Mouse (Mus musculus) intestine, postnatal 0 days (tissue): Measurements from ENCODE around the gene Rps16. TPM values are rescaled to one million over a fixed set of nuclear protein-coding genes. Genes with fewer than 3 reads are reported as not detected.

Experiments
- ATAC-seq: fragments of 200-750 bp; cut with Nextera tagmentation; 2 replicates; pipeline ENCODE4 v1.8.0; 2017; ENCODE audit warnings: mild to moderate bottlenecking, moderate TSS enrichment, moderate library complexity
- H3K27ac ChIP-seq: fragments of 300-500 bp; sonication (generic); 2 replicates; pipeline ENCODE4 v1.5.1; 2014; ENCODE audit warnings: mild to moderate bottlenecking, low read depth, low read length, moderate library complexity
- H3K27me3 ChIP-seq: fragments of 300-500 bp; sonication (generic); replicated peaks from 2 replicates; pipeline ENCODE4 v1.6.1; 2014; ENCODE audit warnings: low read length, mixed read lengths; ENCODE audit not compliant: control insufficient read depth, insufficient read depth
- H3K36me3 ChIP-seq: fragments of 300-500 bp; sonication (generic); 2 replicates; pipeline ENCODE4 v1.6.1; 2014; ENCODE audit warnings: mild to moderate bottlenecking, moderate library complexity; ENCODE audit not compliant: control insufficient read depth, insufficient read depth
- H3K4me1 ChIP-seq: fragments of 300-500 bp; sonication (generic); replicated peaks from 2 replicates; pipeline ENCODE4 v1.6.1; 2014; ENCODE audit warnings: antibody characterized with exemption, low read length, mixed read lengths; ENCODE audit not compliant: control insufficient read depth, insufficient read depth
- H3K4me2 ChIP-seq: fragments of 300-500 bp; sonication (generic); replicated peaks from 2 replicates; pipeline ENCODE4 v1.6.1; 2014; ENCODE audit warnings: low read depth, mild to moderate bottlenecking, moderate library complexity
- H3K4me3 ChIP-seq: fragments of 300-500 bp; sonication (generic); 2 replicates; pipeline ENCODE4 v1.5.1; 2014; ENCODE audit warnings: low read depth, low read length
- H3K9ac ChIP-seq: fragments of 300-500 bp; sonication (generic); 2 replicates; pipeline ENCODE4 v1.6.1; 2014; ENCODE audit warnings: mild to moderate bottlenecking, low read depth, low read length
- H3K9me3 ChIP-seq: fragments of 300-500 bp; sonication (generic); 2 replicates; pipeline ENCODE4 v1.6.1; 2016; ENCODE audit warnings: mixed run types; ENCODE audit not compliant: control insufficient read depth
- CTCF ChIP-seq: sonication (generic); IDR thresholded peaks from 2 replicates; pipeline ENCODE4 v1.5.1; 2016; ENCODE audit warnings: low read depth, mild to moderate bottlenecking, control low read depth, antibody characterized with exemption, moderate library complexity
- WGBS: fragments of 180-500 bp; shearing (Covaris S2); extraction: QIAGEN DNeasy Blood & Tissue Kit; methylation state at CpG from one replicate; pipeline ENCODE4 v1.1.7; 2014; 5-methylcytosine and 5-hydroxymethylcytosine counted together
- polyA plus RNA-seq: library from polyadenylated mRNA; unstranded; fragments of >200 nt; fragmentation: Nextera tagmentation; extraction: Ambion mirVana; gene quantifications from 2 replicates; pipeline ENCODE4 v1.2.1, GENCODE M21; 2015

Rps16 gene
- polyA plus RNA-seq, 1 experiment from 2014 or later: 695 TPM

DNA sequence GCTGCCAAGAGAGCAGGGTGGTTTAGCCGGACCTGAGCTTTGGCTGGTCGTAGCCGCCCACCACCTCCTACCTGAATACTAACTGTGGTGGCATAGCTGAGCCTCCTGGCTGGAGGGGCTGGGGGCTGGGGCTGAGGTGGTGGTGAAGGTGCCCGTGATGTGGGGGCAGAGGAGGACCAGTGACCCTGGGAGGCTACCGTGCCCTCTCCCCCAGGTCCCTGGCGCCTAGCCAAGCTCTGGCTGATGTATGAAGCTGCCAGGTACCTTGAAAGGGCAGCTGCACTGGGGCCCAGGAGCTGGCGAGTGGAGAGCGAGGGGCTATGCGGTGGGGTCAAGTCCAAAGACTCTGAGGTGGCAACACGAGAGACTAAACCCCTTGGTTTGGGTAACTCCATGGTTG is 9.4 kb downstream of the Rps16 start:
- WGBS: 92% methylated on average over 10 of the region's 10 CpGs
- ATAC-seq: no peak
- H3K36me3 ChIP-seq: peaks cover 52% of the 10 kb centered on the region

DNA sequence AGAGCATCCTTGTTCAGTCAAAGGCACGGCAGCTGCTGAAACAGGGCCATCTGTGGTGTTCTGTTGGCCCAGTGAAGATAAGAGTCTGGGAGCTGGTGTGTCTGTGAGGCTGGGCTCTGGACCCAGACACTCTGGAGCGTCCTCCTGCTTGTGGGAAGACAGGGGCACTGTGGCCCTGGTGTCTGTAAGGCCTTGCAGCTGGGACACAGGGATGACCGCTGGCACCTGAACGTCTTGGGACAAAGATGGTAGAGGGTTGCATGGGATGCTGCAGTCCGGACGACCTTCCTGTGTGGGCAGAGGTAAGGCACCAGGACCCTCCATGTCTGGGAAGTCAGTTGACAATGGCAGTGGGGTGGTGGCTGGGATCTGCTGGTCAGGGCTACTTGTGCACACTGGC is 9.8 kb downstream of the Rps16 start:
- Histone ChIP-seq H3K9ac (no peak overlapping the region), H3K4me3 (no peak overlapping the region), H3K27me3 (no peaks in the 10 kb centered on the region), H3K4me1 (peaks cover 10% of the 10 kb centered on the region; the same call in 1 of the 2 replicates), H3K36me3 (peaks cover 56% of the 10 kb centered on the region), H3K4me2 (no peak overlapping the region), H3K9me3 (no peaks in the 10 kb centered on the region), H3K27ac (0 out of 2 replicates have a peak overlapping the region, but pooled peaks have one; percentile 15)
- ATAC-seq: no peak
- 88% methylated on average over 6 of the region's 6 CpGs for WGBS
- TF ChIP-seq CTCF: no peak

More for the DNA sequence above, 9.4 kb downstream of the Rps16 start:
- Histone ChIP-seq H3K27ac (0 out of 2 replicates have a peak overlapping the region, but pooled peaks have one; percentile 15), H3K9ac (no peak overlapping the region), H3K4me1 (peaks cover 10% of the 10 kb centered on the region; the same call in 1 of the 2 replicates), H3K4me3 (no peak overlapping the region), H3K27me3 (no peaks in the 10 kb centered on the region), H3K9me3 (no peaks in the 10 kb centered on the region), H3K4me2 (no peak overlapping the region)
- TF ChIP-seq CTCF: no peak

DNA sequence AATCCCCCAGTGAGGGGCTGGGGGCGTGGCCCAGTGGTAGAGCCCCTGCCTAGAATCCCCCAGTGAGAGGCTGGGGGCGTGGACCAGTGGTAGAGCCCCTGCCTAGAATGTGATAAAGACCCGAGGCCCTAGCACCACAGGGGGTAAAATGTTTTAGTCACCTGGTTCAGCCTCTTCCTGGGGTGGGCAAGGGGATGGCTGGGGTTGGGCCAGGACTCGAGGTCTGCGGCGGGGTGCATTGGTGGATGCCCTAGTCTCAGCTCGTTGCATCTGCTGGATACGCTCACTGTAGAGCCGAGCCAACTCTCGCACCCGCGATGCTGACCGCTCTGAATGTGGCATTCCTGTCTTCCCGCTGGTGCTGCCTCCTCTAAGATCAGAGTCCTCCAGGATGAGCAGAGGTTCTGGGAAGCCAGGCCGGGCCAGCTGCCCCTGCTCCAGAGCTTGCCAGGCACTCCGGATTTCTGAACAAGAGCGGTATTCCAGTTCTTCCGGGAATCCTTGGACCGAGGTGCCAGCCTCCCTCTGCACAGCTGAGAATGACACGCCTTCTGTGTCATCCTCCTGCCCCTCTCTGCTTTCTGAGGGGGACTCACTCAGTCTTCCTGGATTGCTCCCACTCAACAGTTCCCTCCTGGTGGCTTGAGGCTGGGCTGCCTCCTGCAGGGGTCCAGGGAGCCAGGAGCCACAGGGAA is 11.3 kb downstream of the Rps16 start:
- TF ChIP-seq CTCF: no peak
- H3K36me3 ChIP-seq: peaks cover 69% of the 10 kb centered on the region
- H3K9me3 ChIP-seq: no peaks in the 10 kb centered on the region
- no peak overlapping the region for H3K9ac ChIP-seq
- no peak overlapping the region; the same call in 1 of the 2 replicates for H3K27ac ChIP-seq
- H3K27me3 ChIP-seq: no peaks in the 10 kb centered on the region
- H3K4me3 ChIP-seq: no peak overlapping the region
- no peak for ATAC-seq
- WGBS: 94% methylated on average over 20 of the region's 20 CpGs
- H3K4me2 ChIP-seq: no peak overlapping the region
- H3K4me1 ChIP-seq: peaks cover 10% of the 10 kb centered on the region; the same call in 1 of the 2 replicates

DNA sequence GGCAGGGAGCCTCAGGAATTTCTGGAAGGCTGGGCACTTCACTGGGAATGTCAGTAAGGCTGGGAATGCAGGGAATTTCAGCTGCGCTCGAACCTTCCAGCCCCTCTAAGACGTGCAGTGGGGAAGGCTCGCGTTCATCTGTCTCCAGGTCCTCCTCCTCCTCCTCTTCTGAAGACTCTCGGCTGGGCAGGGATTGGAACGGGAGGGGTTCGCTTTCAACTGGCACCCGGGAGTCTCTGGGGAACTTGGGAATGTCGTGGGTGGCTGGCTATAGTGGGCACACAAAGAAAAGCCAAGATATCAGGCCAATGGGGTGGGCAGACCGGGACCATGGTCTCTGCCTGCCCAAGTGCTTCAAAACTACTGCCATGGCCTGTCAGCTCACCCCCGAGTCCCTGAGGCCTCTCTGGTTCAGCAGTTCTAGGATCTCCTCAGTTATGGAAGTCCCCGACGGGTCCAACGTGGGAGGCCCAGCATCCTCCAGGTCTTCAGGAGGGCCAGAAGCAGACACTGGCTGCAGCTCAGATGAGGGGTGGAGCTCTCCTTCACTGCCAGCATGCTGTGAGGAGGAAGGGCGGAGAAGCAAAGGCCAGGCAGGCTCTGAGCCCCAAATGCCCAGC is 12.1 kb downstream of the Rps16 start:
- Histone ChIP-seq H3K36me3 (peaks cover 76% of the 10 kb centered on the region), H3K4me1 (peaks cover 8% of the 10 kb centered on the region; the same call in 1 of the 2 replicates), H3K9ac (no peak overlapping the region), H3K4me3 (no peak overlapping the region), H3K4me2 (no peak overlapping the region), H3K9me3 (no peaks in the 10 kb centered on the region), H3K27ac (no peak overlapping the region), H3K27me3 (no peaks in the 10 kb centered on the region)
- ATAC-seq: no peak
- WGBS: 78% methylated on average over 16 of the region's 16 CpGs
- no peak for TF ChIP-seq CTCF

DNA sequence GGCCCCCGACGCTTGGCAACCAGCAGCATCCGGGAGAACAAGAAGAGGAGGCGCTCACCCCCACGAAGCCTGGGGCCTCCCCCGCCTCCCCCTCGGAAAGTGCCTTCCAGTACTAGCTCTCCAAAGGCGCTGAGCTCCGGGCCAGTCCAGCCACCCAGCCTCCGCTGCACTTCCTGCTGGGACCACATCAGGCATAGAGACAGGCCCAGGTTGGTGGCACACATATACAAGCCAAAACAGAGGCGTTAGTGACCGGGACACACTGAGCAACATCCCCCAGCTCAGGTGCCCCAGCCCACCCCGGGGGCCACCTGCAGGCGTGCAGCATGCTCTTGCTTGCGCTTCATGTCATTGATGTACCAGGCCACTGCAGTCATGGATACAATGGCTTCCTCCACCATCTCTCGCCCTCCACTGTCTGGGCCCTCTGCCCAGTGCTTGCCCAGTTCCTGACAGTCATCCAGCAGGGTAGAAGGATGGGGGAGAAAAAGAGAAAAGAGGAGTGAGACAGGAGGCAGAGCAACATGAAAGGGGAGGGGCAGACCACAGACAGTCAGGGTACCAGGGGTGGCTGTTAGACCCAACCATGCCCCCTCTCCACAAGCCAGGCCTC is 17.3 kb downstream of the Rps16 start:
- H3K36me3 ChIP-seq: peaks cover 63% of the 10 kb centered on the region
- H3K9me3 ChIP-seq: no peaks in the 10 kb centered on the region
- no peak overlapping the region for H3K9ac ChIP-seq
- no peaks in the 10 kb centered on the region for H3K4me1 ChIP-seq
- H3K27ac ChIP-seq: no peak overlapping the region
- 94% methylated on average over 16 of the region's 16 CpGs for WGBS
- H3K4me2 ChIP-seq: no peak overlapping the region
- no peak for TF ChIP-seq CTCF
- no peak for ATAC-seq
- H3K27me3 ChIP-seq: no peaks in the 10 kb centered on the region
- no peak overlapping the region for H3K4me3 ChIP-seq

DNA sequence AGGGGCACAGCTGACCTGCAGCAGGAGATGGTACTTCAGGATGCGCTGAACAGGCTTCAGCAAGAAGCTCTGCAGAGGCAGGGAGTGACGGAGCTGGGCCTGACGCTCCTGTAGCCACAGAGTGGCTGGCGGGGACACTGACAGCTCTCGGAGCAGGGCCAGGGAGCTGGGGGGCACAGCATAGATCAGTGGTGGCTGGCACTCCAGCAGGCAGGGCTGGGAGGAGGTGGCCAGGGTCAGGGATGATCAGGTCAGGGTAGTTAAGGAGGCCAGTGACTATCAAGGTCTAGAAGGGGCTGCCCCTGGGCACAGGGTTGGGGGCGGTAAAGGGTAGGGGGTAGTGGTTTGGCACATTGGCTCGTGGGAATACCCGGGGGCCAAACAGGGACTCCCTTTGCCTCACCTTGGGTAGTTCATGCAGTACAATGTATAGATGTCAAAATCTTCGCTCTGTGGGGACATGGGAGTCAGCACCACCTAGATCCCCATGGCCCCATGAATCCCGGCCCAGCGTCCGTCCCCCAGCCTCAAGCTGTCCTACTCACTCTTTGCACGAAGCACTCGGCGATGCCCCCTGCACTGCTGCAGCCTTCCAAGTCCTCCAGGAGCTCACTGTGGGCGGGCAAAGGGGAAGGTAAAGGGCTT is 17.9 kb downstream of the Rps16 start:
- no peaks in the 10 kb centered on the region for H3K9me3 ChIP-seq
- H3K27me3 ChIP-seq: no peaks in the 10 kb centered on the region
- H3K4me1 ChIP-seq: no peaks in the 10 kb centered on the region
- no peak overlapping the region for H3K9ac ChIP-seq
- H3K4me2 ChIP-seq: no peak overlapping the region
- ATAC-seq: no peak
- 95% methylated on average over 16 of the region's 16 CpGs for WGBS
- no peak overlapping the region for H3K27ac ChIP-seq
- TF ChIP-seq CTCF: no peak
- H3K36me3 ChIP-seq: peaks cover 60% of the 10 kb centered on the region
- H3K4me3 ChIP-seq: no peak overlapping the region
